Mouse (Mus musculus) natural killer cell, adult 2 months (primary cell): ENCODE data around the gene Ndufa7.
A peak's percentile ranks its signal among the peaks of the same experiment; 100 is the strongest.
"Not testable (repeated sequence)": the region's sequence is repeated elsewhere in the genome, so short reads cannot be mapped to it uniquely, and the experiment has no call there.

ENCODE experiments used
- DNase-seq, 2 experiments: peaks; one replicate each; pipeline ENCODE4 v3.0.0; 2022; ENCODE audit warnings: low spot score in 2 of 2

The Ndufa7 gene

DNA sequence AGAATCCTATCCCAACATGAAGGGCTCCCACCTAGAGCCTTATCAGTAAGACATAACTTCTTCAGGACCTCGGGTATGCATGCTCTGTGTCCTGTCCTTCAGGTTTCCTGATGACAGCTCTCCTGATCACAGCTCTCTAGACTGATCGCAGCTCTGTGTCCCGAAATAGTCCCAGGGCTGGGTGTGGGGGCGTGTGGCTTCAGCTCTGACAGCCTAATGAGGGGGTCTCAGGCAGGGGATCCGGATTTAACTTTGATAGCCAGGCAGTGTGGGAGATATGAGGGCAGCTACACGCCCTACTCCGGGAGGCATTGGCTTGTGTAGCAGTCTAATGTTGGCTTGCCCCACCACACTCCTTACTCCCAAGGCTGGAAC, 13.2 kb upstream of the Ndufa7 start:
- no peak for DNase-seq

DNA sequence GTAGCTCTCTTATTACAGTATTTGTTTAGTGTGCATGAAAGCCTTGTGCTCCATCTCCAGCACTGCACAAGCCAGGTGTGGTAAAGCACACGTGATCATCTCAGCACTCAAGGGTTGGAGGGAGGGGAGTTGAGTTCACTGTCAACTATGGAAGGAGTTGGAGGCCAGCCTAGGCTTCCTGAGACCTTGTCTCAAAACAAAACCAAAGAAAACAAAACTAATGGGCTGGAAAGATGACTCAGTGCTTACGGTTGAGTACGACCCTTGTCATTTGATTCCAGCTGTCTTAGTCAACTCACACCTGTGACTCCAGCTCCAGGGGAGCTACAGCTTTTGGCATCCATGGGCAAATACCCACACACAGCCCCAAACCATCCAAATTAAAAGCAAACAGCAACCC, 11.9 kb upstream of the Ndufa7 start:
- DNase-seq = no peak

DNA sequence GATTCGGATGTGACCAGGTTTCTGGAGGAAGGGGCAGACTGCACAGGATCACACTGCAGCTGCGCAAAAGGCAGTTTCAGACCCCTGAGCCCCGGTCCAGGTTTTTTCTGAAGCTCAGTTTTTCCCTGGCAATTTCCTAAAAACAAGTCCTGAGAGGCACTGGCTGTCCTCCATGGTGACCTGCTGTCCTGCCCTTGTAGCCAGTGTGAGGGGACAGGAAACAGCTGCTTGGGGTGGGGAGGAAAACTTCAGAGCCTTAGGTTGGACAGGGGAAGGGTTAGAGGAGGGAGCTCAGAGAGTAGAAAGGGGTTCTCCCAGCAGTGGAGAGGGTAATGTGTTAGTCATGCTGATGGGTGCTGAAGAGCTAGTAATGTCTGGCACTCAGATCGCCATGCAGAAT, 11.4 kb upstream of the Ndufa7 start:
- DNase-seq = no peak

DNA sequence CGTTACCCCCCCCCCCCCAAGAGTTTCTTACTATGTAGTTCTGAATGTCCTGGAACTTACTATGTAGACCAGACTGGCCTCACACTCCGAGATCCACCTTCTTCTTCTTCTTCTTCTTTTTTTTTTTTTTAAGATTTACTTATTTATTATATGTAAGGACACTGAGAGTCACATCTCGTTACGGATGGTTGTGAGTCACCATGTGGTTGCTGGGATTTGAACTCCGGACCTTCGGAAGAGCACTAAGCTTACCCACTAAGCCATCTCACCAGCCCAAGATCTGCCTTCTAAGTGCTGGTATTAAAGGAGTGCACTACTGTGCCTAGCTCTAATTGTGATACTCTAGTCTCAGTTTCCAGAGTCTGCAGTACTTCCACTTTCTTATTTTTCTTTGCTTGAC, 9.0 kb upstream of the Ndufa7 start:
- no peak for DNase-seq

DNA sequence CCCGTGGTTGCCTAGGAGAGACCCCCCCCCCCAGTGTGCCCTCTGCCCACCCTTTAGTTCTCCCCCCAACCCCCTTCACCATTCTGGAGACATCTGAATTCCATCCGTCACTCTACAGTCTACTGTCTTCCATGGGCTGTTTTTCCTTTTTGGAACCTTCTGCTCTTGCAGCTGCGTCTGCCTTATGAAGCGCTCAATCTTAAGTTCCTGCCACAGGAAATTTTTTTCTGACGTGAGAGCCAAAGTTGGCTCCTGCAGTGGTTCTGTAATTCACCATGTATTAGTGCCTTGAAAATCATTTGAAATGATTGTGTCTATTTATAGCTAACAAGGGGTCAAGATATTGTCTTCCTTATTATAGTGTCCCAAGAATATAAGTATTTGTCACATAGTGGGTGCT, 7.8 kb upstream of the Ndufa7 start:
- no peak for DNase-seq

DNA sequence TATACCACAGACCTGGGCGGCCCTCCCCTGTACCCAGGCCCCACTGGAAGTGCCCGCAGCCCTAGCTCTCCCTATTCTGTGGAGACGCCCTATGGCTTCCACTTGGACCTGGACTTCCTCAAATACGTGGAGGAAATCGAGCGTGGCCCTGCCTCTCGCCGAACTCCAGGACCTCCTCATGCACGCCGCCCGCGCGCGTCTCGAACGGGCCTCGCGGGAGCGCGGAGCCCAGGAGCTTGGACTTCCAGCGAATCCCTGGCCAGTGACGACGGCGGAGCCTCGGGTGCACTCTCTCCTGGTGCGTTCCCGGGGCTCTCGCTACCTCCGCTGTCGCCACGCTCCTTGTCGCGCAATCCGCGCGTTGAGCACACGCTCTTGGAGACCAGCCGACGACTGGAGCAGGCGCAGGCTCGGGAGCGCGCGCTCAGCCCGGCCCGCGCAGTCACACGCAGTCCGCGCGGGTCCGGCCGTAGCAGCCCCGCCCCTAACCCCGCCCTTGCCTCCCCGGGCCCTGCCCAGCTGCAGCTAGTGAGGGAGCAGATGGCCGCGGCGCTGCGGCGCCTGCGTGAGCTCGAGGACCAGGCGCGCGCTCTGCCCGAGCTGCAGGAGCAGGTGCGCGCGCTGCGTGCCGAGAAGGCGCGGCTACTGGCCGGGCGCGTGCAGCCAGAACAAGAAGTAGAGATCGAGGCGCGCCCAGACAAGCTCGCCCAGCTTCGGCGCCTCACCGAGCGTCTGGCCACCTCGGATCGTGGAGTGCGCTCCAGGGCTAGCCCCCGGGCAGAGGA, 7.0 kb upstream of the Ndufa7 start:
- DNase-seq = peak; percentile 61 to 70

DNA sequence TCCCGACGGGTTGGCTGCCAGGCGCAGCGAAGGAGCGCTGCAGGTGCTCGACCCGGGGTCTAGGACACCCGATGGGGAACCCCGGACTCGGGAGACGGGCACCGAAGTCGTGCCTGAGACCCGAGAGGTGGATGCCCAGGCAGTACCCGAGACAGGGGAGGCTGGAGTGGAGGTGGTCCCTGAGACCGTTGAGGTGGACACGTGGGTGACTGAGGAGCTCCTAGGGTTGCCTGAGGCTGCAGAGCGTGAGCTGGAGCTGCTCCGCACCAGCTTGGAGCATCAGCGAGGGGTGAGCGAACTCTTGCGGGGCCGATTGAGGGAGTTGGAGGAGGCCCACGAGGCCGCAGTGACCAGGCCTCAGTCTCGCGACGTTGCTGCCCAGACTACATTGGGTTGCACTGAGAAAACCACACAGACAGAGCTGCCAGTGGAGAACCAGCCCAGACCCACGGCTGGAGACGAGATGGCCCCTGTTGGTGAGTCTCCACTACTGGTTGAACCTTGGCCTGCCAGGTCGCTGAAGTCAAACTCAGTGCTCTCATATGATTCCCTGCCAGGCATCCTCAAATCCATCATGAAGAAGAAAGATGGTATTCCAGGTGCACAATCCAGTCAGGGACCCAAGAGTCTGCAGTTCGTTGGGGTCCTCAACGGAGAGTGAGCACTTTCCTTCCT, 6.3 kb upstream of the Ndufa7 start:
- DNase-seq = no peak

DNA sequence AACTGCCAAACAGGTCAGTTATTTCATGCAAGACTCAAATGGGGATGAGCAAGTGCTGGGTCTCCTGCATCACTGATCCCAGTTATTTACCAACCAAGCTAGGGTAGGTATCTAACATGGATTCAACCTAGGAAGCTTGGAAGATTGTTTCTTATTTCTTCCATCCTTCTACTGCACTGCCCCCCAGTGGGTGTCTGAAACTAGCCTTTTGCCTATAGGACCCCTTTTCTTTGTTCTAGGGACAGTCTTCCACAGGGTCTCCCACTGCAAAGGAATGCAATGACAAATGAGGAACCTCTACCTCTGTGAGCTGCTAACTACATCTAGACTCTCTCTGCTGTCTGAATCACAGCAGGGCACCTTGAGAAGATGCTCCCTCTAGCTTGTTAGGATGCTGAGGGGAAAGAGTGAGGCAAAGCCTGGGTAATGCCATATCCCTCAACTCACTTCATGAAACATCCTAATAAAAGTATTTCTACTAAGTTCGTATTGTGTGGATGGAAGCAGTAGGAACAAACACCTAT, 1.9 kb upstream of the Ndufa7 start:
- no peak for DNase-seq

DNA sequence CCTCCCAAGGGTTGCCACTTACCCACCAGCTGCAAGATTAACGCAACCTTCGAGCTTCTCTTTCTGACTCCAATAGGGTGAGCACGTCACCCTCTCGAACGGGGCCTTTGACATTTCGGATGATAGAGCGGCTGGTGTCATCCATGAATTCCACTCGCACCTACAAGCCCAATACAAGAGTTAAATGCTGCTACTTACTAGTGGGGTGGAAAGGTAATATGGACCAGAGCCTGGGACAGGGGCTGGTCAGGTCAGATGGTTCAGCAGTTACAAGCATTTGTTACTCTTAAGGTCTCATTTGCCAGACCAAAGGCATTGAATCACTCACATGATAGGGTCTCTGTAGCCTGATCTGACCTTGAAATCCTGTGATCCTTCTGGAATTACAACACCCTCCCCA, 1.2 kb upstream of the Ndufa7 start:
- not testable (repeated sequence) for DNase-seq

DNA sequence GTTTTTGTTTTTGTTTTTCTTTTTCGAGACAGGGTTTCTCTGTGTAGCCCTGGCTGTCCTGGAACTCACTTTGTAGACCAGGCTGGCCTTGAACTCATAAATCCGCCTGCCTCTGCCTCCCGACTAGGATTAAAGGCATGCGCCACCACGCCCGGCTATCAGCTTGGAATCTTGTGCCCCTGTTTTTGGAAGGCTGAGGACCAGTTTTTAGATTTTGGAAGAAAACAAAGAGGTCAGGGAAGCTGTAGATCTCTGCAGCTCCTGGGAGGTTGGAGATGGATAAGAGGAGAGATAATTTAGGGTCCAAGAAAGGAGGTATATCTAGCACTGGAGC, 592 bp downstream of the Ndufa7 start:
- not testable (repeated sequence) for DNase-seq

DNA sequence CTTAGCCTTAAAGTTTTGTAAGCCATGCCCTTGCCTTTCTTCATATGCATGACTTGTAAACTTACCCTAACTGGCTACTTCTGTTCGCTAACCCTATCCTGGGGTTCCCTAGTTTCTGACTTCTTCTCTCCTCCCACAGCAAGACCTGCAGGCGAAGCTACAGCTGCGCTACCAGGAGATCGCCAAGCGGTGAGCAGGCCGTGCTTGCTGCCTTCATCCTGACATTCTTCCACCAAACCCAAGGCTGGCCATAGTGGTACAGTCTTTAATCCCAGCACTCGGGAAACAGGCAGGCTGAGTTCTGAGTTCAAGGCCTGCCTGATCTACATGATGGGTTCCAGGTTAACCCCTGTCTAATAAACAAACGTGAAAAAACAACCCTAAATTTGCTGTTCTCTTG, 1.1 kb downstream of the Ndufa7 start:
- DNase-seq = no peak

DNA sequence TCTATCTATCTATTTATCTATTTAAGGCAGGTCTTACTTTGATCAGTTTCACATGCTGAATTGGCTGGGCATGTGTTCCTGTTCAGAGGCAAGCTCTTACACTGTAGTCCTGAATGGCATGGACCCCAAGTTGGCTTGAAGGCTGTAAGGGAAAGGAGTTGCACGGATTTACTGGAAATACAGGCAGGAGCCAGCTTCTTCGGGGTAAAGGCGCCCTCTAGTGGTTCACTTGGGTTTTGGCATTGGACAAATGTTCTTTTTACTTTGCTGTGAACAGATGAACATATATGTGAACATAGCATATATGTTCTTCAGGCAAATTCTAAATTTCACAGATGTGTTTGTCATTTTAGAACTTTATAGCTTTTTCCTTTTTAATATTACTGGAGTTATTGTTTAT, 2.5 kb downstream of the Ndufa7 start:
- peak; percentile 61 to 64 for DNase-seq

DNA sequence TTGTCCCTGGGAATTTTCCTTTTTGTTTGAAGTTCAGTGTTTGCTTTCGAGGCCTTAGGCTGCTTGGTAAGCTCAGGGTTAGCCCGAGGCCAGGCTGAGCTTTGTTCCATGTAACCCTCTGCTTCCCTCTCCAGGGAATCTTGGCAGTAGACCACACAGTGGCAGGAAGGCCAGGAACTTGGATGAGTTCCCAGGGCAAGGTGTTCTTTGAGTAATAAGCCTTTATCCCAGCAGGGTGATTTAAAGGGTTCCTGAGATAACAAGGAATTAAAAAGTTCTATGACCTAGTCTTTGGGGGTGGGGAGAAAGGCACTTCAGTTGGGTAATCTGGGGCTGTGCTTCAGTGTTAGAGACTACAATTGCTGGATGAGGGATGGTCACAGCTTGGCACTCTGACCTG, 4.5 kb downstream of the Ndufa7 start:
- no peak for DNase-seq

DNA sequence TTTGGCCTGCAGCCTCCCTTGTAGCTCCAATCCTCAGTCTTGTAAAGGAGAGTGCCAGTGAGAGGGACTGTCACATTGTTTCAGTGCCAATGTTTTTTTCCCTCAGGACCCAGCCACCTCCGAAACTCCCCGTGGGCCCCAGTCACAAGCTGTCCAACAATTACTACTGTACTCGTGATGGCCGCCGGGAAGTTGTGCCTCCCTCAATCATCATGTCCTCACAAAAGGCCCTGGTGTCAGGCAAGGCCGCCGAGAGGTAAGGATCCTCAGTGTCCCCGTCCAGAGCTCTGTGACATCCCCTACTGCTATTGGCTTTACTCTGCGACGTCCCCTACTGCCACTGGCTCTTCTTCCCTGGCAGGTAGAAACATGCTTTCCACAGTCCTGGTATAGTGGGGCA, 5.2 kb downstream of the Ndufa7 start:
- no peak for DNase-seq

DNA sequence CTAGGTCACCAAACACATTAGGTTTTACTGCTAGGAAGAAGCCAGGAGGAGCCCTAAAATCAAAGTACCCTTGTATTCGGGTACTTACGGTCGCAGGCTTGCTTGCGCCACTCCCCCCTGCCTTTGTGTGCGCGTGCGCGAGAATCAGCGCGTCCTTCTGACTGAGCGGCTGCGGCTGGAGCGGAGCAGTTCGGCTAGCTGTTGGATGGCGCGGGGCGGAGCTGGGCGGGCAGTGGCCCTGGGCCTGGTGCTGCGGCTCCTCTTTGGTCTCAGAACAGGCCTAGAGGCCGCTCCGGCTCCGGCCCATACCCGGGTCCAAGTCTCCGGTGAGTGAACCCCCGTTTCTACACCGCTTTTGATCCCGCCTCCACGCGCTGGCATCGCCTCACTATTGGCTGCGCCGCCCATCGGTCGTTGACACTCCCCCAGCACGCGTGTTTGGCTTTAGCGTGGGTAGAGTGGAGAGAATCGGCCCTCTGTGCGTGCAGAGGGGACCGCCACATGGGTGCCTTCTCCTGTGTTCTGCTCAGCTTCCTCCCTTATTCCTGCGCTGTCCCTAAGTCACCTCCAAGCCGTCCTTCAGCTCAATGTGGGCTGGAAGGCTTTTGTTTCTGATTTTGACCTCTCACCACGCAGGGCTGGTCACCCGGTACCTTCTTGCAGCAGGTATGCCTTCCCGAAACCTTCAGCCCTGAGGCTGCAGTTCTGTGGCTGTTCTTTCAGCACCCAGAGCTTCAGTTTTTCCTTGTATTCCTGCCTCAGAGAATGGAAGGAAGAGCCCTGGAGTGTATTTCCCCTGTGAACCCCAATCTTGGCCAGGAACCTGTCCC, 18.8 kb downstream of the Ndufa7 start, which contains the start of gene Cd320:
Gene Cd320, plus strand, starts transcription at position 126 of the 830 bp plus-strand sequence.
- DNase-seq = peak; percentile 89 to 92

DNA sequence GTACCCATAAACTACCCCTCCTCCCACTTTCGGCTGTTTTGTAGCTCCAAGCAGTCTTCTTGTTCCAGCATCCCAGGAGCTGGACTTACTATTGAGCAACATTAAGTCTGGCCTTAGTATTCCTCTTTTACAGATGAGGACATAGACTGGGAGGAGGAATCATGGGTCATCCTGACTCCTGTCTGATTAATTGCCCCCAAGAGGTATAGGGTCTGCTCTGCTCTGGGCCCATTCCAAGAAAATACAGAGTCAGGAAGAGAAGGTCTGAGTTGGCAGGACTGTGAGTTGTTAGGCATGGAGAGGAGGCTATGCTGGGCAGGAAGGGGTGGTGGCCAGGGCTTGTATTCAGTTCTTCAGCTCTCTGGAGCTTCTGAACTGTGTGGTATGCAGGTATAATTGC, 19.8 kb downstream of the Ndufa7 start:
- DNase-seq = no peak

DNA sequence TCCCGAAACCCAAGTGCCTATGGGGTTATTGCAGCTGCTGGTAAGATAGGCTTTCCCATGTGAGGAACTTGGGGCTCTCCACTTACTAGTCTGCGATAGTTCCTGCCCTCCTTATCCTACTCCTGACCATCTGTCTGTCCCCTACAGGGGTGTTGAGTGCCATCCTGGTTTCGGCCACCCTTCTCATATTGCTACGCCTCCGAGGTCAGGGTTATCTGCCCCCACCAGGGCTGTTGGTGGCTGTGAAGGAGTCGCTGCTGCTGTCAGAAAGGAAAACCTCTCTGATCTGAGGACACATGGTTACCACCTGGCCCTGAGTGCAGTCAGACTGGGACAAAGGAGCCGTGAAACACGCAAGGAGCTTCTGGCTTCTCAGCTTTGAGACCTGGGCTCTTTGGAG, 23.8 kb downstream of the Ndufa7 start:
- DNase-seq = no peak

DNA sequence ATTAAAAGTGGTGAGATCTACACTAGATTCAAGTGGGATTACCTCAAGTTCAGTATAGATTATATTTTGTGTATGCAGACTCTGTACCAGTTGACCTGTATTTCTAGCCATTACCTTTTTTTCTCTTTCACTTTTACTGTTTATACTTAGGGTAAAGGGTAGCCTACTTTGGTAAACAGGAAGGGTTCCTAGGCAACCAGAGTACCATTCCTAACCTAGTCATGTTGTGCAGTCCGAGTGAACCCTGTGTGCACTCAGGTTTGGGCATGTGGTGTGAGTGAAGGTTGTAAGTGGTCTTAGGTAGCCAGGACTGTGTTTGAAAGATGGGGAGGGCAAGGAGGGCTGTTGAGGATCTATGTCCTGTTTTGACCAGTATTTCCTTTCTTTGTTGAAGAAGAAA, 27.0 kb downstream of the Ndufa7 start:
- DNase-seq = no peak

DNA sequence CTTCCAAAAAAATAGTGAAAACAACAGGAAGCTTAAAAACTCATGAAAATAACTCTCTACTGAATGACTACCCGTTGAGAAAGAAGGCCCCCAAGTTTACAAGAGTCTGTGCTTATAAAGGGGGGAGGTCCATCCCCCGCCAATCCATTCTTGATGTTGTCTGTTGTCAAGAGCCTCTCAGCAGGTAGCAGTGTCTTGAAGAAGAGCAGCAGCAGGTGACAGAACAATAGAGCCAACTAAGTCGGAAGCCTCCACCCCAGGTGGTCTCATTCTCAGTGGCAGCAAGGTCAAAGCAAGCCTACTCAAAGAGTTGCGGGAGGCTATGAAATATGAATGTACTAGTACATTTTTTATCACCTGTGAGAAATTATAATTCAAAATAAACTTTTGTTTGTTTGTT, 33.4 kb downstream of the Ndufa7 start:
- DNase-seq = no peak

DNA sequence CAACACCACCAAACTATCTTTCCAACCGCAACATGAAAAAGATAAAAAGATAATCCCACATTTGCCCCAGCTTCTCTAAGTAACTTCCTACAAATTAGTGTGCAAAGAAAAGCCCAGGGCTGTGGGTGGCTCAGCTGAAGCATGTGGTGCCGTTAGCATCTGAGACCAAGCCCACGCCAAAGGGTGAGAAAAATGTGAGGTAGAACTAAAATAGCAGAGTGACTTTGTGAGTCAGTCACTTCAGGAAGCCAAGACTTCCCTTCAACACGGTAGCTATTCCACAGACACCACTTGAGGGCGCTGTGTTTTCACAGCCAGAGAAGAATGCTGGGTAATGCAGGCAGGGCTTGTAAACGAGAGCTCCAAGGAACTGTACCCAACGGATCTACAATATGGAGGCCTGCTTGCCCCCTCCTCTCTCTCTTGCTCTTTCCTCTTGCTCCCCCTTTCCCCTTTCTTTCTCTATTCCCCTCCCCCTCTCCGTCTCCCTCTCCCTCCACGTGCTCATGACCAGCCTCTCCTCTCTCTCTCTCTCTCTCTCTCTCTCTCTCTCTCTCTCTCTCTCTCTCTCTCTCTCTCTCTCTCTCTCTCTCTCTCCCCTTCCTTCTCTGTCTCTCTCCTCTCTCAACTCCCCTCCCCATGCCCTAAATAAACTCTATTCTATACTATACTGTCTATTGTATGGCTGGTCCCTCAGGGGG, 41.1 kb downstream of the Ndufa7 start:
- DNase-seq = peak; percentile 72 to 78

DNA sequence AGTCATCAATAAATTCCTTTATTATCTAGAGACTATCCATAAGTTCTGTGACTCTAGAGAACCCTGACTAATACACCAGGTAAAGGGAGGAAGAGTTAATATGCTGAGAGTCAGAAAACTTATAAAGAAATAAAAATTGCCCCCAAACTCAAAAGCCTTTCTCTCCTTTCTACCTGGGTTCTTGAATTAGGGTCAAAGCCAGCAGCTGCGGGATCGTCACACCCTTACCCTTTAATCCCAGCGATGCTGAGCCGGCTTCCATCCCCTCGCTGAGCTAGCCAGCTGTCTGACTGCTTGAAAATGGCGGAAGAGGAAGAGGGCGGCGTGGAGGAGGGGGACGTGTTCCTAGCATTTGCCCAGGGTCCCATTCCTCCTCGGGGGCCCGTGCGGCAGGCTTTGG, 49.2 kb downstream of the Ndufa7 start, which contains the start of gene Gm7029:
Gene Gm7029, plus strand, starts transcription at position 301 of the 400 bp plus-strand sequence.
- not testable (repeated sequence) for DNase-seq

DNA sequence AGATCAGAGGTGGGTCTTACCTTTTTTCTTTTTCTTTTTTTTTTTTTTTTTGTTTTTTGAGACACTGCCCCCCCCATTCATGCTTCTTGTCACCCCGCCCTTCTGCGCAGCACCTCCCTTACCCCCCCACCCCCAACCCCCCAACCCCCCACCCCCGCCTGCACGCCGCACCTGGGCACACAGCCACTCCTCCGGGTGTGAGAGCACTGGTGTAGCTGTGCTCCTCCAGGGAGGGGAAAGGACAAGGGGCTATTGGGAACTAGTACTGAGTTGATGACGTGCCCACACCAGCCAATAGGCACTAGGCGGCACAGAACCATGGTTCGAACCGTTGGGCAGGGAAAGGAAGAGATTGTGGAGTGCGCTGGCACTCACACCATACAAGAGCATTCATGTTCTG, 50.0 kb downstream of the Ndufa7 start:
- no peak for DNase-seq
